Mouse (Mus musculus): ENCODE measurements around the gene Txnip. TPM values are rescaled to one million over a fixed set of nuclear protein-coding genes. Genes with fewer than 3 reads are reported as not detected.
A peak's percentile ranks its signal among the peaks of the same experiment; 100 is the strongest.

The Txnip gene
- polyA plus RNA-seq, 1 experiment from 2014 or later = 52.5 TPM

GRCm38 (mm10) chr3:96553601-96554000 lies 4.2 kb upstream of the Txnip start:
- Histone ChIP-seq H3K4me2 (no peak overlapping the region), H3K9ac (replicated peaks) (no peak overlapping the region), H3K9me3 (replicated peaks) (no peaks in the 10 kb centered on the region), H3K27ac (replicated peaks) (no peak overlapping the region), H3K36me3 (no peaks in the 10 kb centered on the region), H3K4me3 (replicated peaks) (no peak overlapping the region), H3K27me3 (replicated peaks) (no peaks in the 10 kb centered on the region), H3K4me1 (peaks cover 23% of the 10 kb centered on the region)
- 83% methylated on average over 6 of the region's 6 CpGs for WGBS
- ATAC-seq (ENCODE audit: low FRiP score) = no peak

DNA sequence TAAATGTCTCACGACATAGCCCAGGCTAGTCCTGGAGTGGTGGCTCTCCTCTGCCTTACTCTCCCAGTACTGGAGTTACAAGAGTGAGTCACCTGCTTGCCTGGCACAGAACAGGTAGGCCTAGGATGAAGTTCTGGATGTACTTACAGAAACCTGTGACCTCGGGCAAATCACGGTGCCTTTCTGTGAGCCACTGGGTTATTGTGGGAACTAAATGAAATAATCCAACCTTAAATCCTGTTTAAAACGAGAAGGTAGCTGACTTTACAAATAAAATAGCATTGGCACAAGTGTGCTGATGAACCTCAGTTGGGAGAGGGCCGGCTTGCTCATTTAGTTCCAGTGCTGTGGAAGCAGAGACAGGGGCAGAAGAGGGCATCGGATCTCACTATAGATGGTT lies 3.5 kb upstream of the Txnip start:
- no peaks in the 10 kb centered on the region for H3K9me3 ChIP-seq (replicated peaks)
- 88% methylated on average over 6 of the region's 6 CpGs for WGBS
- no peaks in the 10 kb centered on the region for H3K27me3 ChIP-seq (replicated peaks)
- no peak overlapping the region for H3K9ac ChIP-seq (replicated peaks)
- H3K4me1 ChIP-seq = peaks cover 29% of the 10 kb centered on the region
- H3K36me3 ChIP-seq = no peaks in the 10 kb centered on the region
- H3K27ac ChIP-seq (replicated peaks) = no peak overlapping the region
- no peak overlapping the region for H3K4me2 ChIP-seq
- no peak overlapping the region for H3K4me3 ChIP-seq (replicated peaks)
- ATAC-seq (ENCODE audit: low FRiP score) = no peak

DNA sequence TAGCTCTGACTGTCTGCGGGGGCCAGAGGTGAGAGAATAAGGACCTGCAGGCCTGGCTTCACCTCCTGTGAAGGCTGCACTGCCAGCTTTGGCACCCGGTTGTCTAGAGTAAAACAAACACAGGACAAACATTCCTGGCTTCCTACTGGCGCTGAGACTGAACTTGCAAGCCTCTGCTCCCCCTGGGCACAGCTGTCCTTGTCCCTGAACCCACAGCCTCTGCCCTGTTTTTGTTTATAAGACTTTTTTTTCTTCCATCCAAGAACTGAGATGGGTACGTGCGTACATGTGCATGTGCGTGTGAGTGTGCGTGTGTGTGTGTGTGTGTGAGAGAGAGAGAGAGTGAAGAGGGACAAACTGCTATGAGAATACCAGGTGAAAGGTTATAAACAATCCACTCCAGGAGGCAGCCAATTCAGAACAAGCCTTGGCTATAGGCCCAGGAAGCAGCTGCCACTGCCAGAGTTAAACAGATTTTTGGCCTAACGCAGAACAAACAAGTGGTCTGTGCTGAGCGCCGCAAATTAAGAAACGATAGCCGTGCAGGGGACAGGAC lies 2.6 kb upstream of the Txnip start:
- 30% methylated on average over 12 of the region's 12 CpGs for WGBS
- peaks cover 38% of the 10 kb centered on the region for H3K4me1 ChIP-seq
- ATAC-seq (ENCODE audit: low FRiP score) = no peak

DNA sequence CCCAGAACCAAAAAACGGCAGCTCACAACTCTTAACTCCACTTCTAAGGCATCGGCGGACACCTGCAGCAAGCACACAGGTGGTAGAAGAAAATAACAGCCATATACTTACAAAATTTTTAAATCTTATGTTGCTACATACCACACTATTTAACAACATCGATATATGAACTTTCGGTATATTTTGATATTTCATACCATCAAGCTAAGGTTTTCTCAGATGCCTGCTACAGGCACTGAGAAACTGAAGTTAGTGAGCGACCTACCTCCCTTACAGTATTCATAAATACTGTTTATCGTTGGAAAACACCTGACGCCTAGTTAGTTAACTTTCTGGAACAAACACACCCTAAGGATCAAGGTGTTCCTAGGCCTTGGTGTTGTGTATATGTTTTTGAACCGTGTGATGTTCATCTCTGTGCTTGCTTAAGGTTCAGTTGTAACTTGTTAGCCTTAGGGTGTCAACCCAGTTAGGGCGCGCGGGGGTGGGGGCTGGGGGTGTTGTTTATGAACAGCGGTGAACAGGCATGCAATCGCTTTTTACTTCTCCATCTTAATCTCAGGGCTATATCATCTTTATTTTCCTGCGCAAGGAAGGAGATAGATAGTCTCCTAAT lies 1.6 kb upstream of the Txnip start:
- peak overlapping the region; percentile 73 for H3K27ac ChIP-seq (replicated peaks)
- no peak overlapping the region for H3K4me3 ChIP-seq (replicated peaks)
- 91% methylated on average over 15 of the region's 15 CpGs for WGBS
- no peaks in the 10 kb centered on the region for H3K9me3 ChIP-seq (replicated peaks)
- no peak for ATAC-seq (ENCODE audit: low FRiP score)
- peak overlapping the region; percentile 81 for H3K4me2 ChIP-seq
- H3K27me3 ChIP-seq (replicated peaks) = no peaks in the 10 kb centered on the region
- H3K36me3 ChIP-seq = peaks cover 12% of the 10 kb centered on the region
- no peak overlapping the region for H3K9ac ChIP-seq (replicated peaks)
- peaks cover 48% of the 10 kb centered on the region for H3K4me1 ChIP-seq

More for the DNA sequence above, 2.6 kb upstream of the Txnip start:
- Histone ChIP-seq H3K9me3 (replicated peaks) (no peaks in the 10 kb centered on the region), H3K4me3 (replicated peaks) (no peak overlapping the region), H3K27ac (replicated peaks) (peak overlapping the region; percentile 73), H3K27me3 (replicated peaks) (no peaks in the 10 kb centered on the region), H3K4me2 (0 out of 2 replicates have a peak overlapping the region, but pooled peaks have one; percentile 7), H3K9ac (replicated peaks) (no peak overlapping the region), H3K36me3 (peaks cover 3% of the 10 kb centered on the region; the same call in 1 of the 2 replicates)

DNA sequence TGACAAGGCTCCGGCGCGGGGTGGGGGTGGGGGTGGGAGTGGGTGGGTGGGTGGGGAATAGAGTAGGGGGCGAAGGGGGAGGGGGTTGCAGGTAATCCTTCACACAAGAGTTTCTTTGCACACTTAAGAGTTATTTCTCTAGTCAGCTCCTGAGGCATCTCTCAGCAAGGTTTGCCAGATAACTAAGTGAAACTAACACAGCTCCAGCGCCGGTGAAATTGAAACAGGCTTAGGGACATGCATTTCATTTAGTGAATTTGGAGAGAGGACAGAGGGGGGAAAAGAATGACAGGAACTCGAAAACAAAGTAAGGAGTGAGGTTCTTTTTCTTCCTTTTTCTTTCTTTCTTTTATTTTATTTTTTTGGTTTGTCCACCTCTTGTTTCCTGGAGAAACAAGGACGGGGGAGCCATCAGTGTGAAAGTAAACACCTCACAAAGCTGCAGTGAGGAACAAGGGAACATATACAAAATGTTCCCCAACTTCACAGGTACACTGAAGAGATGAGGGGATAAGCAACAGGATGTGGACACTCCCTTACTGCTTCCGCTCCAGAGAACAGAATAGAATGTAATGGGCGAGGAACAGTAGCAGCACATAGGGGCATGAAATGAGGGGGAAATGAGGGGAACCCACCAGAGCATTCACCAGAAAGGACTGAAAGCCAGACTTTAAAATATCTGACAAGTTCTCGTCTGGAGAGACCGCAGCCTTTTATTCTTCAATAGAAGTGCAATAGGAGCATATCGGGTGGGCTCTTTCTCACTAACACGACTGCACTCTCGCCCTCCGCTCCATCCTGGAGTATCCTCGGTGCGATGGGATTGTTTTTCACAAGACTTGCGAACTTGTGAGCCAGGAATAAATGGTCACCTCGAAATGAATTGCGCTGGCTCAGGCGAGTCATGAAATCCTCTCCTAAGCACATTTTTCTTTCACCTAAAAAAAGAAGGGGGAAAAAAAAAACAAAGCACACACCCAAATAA lies 814 bp upstream of the Txnip start:
- peaks cover 55% of the 10 kb centered on the region for H3K4me1 ChIP-seq
- peak overlapping the region; percentile 56 for H3K9ac ChIP-seq (replicated peaks)
- ATAC-seq (ENCODE audit: low FRiP score) = 0 out of 2 replicates have a peak, but pooled peaks have one; percentile 7
- no peaks in the 10 kb centered on the region for H3K9me3 ChIP-seq (replicated peaks)
- peak overlapping the region; percentile 69 for H3K4me3 ChIP-seq (replicated peaks)
- peak overlapping the region; percentile 87 for H3K27ac ChIP-seq (replicated peaks)
- 11% methylated on average over 22 of the region's 22 CpGs for WGBS
- no peaks in the 10 kb centered on the region for H3K27me3 ChIP-seq (replicated peaks)
- peaks cover 15% of the 10 kb centered on the region for H3K36me3 ChIP-seq
- H3K4me2 ChIP-seq = peak overlapping the region; percentile 81

DNA sequence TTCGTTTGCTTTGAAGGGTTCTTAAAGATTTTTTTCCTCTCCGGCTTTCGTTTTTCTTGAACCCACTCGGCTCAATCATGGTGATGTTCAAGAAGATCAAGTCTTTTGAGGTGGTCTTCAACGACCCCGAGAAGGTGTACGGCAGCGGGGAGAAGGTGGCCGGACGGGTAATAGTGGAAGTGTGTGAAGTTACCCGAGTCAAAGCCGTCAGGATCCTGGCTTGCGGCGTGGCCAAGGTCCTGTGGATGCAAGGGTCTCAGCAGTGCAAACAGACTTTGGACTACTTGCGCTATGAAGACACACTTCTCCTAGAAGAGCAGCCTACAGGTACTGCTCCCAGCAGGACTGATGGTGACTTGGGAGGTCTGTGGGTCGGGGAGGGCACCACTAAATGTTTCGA lies 402 bp downstream of the Txnip start:
- peak; percentile 40; the same call in 1 of the 2 replicates for ATAC-seq (ENCODE audit: low FRiP score)
- WGBS = under 1% methylated on average over 17 of the region's 17 CpGs
- peak overlapping the region; percentile 66 for H3K9ac ChIP-seq (replicated peaks)
- peak overlapping the region; percentile 69 for H3K4me3 ChIP-seq (replicated peaks)
- peak overlapping the region; percentile 69 for H3K27ac ChIP-seq (replicated peaks)
- H3K9me3 ChIP-seq (replicated peaks) = no peaks in the 10 kb centered on the region
- peak overlapping the region; percentile 81 for H3K4me2 ChIP-seq
- peaks cover 58% of the 10 kb centered on the region for H3K4me1 ChIP-seq
- H3K27me3 ChIP-seq (replicated peaks) = no peaks in the 10 kb centered on the region
- H3K36me3 ChIP-seq = peaks cover 15% of the 10 kb centered on the region

- ATAC-seq (ENCODE audit: low FRiP score) = no peak
- H3K9ac ChIP-seq (replicated peaks) = peak overlapping the region; percentile 66
- peak overlapping the region; percentile 81 for H3K4me2 ChIP-seq
- WGBS = 25% methylated on average over 10 of the region's 10 CpGs
- peaks cover 15% of the 10 kb centered on the region for H3K36me3 ChIP-seq
- H3K27ac ChIP-seq (replicated peaks) = no peak overlapping the region
- no peaks in the 10 kb centered on the region for H3K9me3 ChIP-seq (replicated peaks)
- peak overlapping the region; percentile 69 for H3K4me3 ChIP-seq (replicated peaks)
- peaks cover 58% of the 10 kb centered on the region for H3K4me1 ChIP-seq
- no peaks in the 10 kb centered on the region for H3K27me3 ChIP-seq (replicated peaks)
Observed at GRCm38 (mm10) chr3:96558668-96559196, 975 bp downstream of the Txnip start.

DNA sequence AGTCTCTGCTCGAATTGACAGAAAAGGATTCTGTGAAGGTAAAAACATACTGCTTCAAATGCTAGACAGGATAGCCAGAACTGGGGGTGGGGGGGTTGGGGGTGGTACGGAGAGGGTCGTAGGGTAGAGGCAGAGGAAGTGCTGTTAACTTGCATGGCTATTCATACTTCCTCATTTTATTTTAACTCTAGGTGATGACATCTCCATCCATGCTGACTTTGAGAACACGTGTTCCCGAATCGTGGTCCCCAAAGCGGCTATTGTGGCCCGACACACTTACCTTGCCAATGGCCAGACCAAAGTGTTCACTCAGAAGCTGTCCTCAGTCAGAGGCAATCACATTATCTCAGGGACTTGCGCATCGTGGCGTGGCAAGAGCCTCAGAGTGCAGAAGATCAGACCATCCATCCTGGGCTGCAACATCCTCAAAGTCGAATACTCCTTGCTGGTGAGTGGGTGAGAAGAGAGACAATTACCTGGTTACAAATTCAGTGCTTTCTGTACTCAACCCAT lies 1.7 kb downstream of the Txnip start:
- H3K4me3 ChIP-seq (replicated peaks) = peak overlapping the region; percentile 69
- peaks cover 15% of the 10 kb centered on the region for H3K36me3 ChIP-seq
- ATAC-seq (ENCODE audit: low FRiP score) = no peak
- H3K27ac ChIP-seq (replicated peaks) = 0 out of 2 replicates have a peak overlapping the region, but pooled peaks have one; percentile 33
- no peaks in the 10 kb centered on the region for H3K27me3 ChIP-seq (replicated peaks)
- 77% methylated on average over 12 of the region's 12 CpGs for WGBS
- H3K4me2 ChIP-seq = peak overlapping the region; percentile 81
- no peaks in the 10 kb centered on the region for H3K9me3 ChIP-seq (replicated peaks)
- H3K4me1 ChIP-seq = peaks cover 58% of the 10 kb centered on the region
- H3K9ac ChIP-seq (replicated peaks) = peak overlapping the region; percentile 66

DNA sequence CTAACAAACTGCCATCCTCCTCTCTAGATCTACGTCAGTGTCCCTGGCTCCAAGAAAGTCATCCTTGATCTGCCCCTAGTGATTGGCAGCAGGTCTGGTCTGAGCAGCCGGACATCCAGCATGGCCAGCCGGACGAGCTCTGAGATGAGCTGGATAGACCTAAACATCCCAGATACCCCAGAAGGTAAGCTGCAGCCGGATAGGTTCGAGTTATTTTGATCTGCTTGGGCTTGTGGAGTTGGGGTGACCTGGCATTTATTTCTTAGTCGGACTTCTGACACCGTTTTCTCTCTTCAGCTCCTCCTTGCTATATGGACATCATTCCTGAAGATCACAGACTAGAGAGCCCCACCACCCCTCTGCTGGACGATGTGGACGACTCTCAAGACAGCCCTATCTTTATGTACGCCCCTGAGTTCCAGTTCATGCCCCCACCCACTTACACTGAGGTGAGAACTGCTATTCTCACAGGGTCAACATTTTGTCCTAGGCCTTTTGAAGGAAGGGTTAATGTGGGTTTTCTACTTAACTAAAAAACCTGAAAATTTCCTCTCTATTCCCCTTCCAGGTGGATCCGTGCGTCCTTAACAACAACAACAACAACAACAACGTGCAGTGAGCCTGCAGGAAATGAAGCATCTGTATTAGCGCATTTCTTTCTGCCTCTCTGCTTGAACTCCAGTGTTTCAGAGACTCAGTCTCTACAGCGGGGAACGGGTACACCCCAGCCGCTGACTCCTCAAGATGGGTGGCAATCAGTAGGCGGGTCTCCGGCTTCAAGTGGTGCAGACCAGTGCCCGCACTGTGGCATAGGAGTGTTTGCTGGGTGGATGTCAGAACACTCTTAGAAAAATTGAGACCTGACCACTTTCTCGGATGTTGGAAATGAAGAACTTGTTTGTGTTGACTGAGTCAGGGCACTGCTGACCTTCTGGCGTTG lies 2.4 kb downstream of the Txnip start:
- ATAC-seq (ENCODE audit: low FRiP score) = no peak
- Histone ChIP-seq H3K9me3 (replicated peaks) (no peaks in the 10 kb centered on the region), H3K27me3 (replicated peaks) (no peaks in the 10 kb centered on the region), H3K4me1 (peaks cover 55% of the 10 kb centered on the region), H3K9ac (replicated peaks) (peak overlapping the region; percentile 66), H3K4me3 (replicated peaks) (peak overlapping the region; percentile 69), H3K36me3 (peaks cover 15% of the 10 kb centered on the region), H3K27ac (replicated peaks) (0 out of 2 replicates have a peak overlapping the region, but pooled peaks have one; percentile 33), H3K4me2 (peak overlapping the region; percentile 81)
- 85% methylated on average over 23 of the region's 23 CpGs for WGBS

DNA sequence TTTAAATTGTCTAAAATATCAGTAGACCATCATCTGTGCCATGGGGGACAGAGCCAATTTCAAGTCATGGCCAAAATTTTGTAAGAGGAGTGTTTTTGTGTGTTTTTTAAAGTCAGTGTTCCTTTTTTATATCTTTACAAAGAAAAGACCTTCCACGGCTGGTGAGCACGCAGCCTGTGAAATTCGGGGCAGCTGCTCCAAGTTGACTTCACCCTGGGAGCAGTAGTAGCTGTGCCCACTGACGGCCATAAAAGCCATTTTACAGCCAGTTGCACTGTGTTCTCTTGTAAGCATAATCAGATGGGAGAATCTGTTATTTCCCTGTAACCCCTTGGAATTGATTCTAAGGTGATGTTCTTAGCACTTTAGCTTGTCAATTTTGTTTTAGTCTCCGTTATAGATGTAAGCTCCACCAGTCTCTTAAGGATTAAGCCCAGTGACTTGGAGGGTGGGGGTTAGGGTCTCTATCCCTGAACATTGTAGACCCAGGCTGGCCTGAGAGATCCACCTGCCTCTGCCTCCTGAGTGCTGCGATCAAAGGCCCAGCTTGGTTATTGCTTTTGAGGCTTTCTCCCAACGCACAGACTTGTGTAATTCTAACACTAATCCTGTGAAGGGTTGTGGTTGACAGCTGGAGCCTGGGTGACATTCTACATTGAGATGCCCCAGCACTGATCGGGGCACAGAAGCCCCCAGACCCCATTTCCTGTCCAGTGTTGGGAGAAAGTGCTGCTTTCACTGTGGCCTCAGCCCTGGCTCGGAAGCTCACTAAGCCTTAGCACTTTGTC lies 3.3 kb downstream of the Txnip start:
- Histone ChIP-seq H3K27me3 (replicated peaks) (no peaks in the 10 kb centered on the region), H3K36me3 (peaks cover 15% of the 10 kb centered on the region), H3K9me3 (replicated peaks) (no peaks in the 10 kb centered on the region), H3K4me3 (replicated peaks) (peak overlapping the region; percentile 69), H3K4me1 (peaks cover 48% of the 10 kb centered on the region), H3K9ac (replicated peaks) (0 out of 2 replicates have a peak overlapping the region, but pooled peaks have one; percentile 23), H3K4me2 (peak overlapping the region; percentile 81), H3K27ac (replicated peaks) (peak overlapping the region; percentile 41; the same call in 1 of the 2 replicates)
- ATAC-seq (ENCODE audit: low FRiP score) = no peak
- WGBS = 68% methylated on average over 9 of the region's 9 CpGs
